Mouse (Mus musculus): Measurements from ENCODE around the gene Plcb3.

- TF ChIP-seq CTCF (IDR thresholded peaks at IDR 0.05; ENCODE audit: extremely low read depth, insufficient read length, insufficient replicate concordance, low read depth, low read length) (no peak), POLR2A (IDR thresholded peaks at IDR 0.05; ENCODE audit: low read depth, low read length) (no peak)
Observed at GRCm38 (mm10) chr19:6925611-6926329, 50.5 kb downstream of the Plcb3 start.

Data from small intestine, adult 2 months (tissue).